Mouse (Mus musculus): Measurements from ENCODE around the gene Akr7a5.

Gene Akr7a5

DNA sequence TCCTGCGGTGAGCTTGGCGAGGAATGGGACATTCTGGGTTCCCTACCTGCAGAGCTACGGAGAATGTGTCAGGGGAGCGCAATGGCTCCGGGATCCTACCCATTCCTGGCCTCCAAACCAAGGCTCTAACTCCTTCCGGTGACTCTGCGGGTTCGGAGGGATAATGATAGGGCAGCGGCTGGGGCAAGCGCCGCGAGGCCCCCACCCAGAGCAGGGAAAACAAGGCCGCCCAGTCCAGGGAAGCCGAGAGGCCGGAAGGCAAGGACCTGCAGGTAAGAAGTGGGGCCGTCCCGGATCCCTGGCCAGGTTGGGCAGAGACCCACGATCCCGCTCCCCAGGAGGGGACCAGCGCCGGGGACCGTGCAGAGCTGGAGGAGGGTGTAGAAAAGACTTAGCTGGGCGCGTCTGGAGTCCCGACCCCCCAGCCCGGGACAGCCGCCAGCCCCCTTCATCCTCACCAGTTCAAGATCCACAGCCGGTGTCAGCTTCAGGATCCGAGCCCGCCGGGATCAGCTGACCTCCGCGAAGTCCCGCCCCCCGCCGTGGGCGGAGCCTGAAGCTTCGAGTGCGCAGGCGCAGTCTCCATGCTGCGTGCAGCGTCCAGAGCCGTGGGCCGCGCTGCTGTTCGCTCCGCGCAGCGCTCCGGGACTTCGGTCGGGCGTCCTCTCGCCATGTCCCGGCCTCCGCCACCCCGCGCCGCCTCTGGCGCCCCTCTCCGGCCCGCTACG, at the start of gene Akr7a5, which contains the start of gene Pqlc2:
Gene Akr7a5, plus strand, starts transcription at position 574 of the 728 bp plus-strand sequence.
Gene Pqlc2, minus strand, starts transcription at position 538 of the 728 bp plus-strand sequence.
- DNase-seq (ENCODE audit: low read depth), result peak; percentile 96

DNA sequence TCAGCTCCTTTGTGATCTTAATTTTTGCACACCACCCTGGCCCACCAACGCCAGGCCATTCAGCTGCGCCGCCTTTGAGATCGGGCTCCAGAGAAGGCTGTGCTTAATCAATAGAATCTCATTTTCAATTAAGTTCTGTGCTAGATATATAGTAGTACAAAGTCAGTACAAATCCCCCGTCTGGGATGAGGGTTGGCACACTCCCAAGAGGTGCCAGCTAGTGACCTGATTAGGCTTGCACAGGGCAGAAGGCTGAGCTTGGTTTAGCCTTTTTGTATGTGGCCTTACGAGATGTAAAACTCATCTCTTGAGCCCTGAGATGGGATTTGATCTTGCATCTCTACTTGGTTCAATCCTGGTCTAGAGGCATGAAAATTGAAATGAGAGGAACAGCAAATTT, 47.6 kb upstream of the Akr7a5 start:
- DNase-seq (ENCODE audit: low read depth), result no peak

DNA sequence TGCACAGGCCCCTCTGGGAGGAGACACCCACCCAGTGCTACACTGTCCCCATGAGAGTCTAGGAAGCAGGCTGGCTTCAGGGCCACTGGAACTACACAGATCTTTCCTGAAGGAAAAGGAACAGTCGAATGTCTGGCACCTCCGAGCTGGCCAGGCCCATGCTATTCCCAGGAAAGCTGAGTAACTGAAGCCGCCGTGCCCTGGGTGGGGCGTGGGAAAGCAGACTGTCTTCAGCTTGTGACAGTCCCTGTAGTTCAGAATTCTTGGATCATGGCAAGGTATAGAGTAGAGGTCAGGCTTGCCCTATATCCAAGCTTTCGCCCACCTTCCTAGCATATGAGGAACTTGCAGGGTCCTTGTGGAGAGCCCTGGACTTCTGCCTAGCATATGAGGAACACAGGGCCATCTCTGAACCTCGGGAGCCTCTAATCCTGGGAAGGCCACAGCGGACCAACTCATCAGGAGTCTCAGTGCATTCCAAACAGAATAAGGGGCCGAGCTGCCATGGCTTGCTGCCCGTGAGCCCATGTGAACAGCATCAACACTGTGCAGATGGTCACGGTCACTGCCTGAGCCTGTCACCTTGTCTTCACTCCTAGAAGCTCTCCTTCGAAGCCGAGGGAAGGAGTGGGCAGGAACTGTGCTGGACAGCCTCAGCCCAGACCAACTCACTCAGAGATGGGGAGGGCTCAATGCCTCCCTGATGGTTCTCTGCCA, 44.6 kb upstream of the Akr7a5 start:
- no peak for DNase-seq (ENCODE audit: low read depth)

DNA sequence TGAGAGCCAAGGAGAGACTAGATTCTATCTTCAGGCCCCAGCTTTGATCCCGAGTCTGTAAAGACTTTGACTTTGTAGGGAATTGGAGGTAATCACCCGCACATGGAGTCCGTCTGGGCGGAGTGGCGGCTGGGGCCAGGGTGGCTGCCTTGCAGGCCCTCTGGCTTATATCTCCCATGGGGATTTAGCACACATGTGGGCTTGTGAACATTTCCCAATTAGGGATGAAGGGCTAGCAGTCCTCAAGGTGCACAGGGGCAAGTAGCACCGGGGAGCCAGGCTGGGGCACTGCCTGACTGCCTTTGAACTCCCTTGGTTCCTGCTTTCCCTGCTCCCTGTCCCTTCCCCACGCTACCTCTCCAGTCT, 44.1 kb upstream of the Akr7a5 start:
- DNase-seq (ENCODE audit: low read depth), result no peak

DNA sequence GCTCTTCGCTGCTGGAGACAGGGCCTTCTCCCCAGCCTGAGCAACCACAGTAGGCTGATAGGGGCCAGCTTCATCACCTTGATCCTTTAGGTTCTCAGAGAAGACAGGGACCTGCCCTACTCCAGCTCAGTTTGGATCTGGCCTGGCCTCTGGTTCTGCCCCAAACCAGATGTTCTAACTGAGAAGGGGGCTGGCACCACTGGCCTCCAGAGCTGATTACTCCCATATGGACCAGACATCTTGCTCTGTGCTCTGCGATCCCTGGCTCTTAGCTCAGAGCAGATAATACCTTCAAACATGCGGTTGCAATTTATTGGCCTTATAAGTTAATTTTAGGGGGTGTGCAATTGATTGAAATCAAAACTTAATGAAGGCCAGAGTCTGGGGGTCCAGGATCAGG, 43.2 kb upstream of the Akr7a5 start:
- DNase-seq (ENCODE audit: low read depth), result peak; percentile 48

DNA sequence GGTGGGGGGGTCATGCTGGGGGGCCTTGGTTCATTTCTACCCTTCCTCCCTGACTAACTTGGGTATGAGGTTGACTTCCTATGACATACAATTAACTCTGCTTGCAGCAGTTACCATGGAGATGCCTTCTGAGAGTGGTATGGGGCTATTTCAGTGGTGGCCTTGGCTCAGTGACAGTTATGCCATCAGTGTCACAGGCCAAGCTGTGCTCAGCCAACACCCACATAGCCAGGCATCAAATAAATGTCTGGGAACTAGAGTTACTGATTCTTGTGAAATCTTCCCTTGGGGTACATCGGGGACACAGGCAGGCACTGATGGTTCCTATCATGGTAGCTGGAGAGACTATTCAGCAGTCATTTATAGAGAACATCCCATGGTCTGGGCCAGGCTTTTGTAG, 42.3 kb upstream of the Akr7a5 start:
- DNase-seq (ENCODE audit: low read depth), result no peak

DNA sequence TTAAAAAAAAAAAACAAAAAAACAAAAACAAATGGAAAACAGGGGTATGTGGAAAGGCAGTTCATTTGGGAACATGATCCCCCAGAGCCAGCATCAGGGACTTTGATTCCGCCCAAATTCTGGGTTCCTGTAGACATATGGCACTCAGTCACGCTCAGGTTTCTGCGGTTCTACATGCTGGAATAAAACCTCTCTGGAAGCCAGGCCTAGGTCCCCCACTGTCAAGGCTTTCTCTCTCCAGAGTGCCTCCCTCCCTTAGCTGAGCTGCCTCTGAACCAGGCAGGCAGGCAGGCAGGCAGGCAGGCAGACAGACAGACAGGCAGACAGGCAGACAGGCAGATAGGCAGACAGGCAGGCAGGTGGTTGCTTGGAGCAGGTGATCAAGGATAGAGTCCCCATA, 40.4 kb upstream of the Akr7a5 start:
- no peak for DNase-seq (ENCODE audit: low read depth)

DNA sequence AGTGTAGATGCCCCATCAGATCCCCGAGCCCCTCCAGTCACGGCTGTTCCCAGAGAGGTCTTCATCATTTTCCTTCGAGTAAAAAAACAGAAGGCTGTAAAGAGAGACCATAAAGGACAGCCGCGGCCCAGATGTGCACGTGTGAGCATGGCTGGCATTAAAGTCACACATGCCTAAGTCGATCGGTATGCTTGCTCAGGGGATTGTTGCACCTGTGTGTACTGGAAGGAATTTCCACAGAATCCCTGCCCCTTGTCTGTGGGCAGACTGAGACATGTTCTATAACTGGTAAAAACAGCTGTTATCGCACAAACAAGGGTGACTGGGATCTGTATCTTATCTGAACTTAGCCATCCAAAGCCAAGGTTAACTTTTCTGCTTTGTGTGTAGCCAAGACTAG, 39.0 kb upstream of the Akr7a5 start:
- DNase-seq (ENCODE audit: low read depth), result no peak

DNA sequence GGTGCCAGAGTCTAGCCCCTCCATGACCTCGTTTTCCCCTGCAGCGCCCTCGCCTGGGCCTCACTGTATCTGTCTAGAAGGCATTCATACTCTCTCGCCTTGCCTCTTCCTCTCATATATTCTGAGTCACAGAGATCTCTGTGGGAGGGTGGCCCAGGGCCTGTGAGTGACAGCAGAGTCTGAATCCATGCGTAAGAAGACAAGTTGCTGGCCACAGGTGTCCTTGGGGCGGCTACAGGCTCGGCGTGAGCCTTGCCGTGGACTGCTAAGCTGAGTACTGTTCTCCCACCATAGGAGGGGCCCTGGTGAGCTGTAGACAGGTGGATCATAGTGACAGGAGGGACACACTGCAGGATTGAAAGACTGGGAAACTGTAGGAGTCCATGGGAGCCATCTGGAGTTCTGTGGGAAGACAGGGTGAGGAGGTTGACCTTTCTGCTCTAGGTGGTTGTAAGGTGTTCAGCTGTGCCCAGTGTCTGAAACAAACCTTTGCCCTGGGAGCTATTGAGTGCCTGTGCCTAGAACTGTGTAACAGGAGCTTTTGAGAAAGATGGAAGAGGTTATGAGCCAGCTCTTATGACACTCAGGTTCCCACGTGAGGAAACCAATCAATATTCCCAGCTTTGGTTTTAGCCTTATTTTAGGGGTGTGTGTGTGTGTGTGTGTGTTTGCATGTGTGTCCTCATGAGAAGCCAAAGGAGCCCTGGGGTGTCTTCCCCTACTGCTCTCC, 37.4 kb upstream of the Akr7a5 start:
- no peak for DNase-seq (ENCODE audit: low read depth)

DNA sequence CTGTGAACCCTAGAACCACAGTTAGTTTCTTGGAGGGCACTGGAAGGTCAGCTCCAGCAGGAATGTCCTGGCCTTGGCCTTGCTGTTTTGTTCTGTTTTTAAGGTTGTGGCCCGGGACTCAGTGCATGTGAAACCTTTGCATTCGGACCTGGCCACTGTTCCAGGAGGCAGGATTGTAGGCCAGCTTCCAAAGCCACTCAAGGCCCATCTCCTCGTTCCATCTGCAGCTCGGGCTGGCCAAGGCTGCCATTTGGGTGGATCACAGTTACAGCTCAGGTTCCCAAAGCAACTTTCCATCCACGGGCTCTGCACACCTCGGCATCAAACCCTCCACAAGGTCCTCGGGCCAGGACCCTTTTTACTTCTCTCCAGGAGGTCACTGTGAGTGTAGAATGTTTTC, 36.0 kb upstream of the Akr7a5 start:
- no peak for DNase-seq (ENCODE audit: low read depth)

DNA sequence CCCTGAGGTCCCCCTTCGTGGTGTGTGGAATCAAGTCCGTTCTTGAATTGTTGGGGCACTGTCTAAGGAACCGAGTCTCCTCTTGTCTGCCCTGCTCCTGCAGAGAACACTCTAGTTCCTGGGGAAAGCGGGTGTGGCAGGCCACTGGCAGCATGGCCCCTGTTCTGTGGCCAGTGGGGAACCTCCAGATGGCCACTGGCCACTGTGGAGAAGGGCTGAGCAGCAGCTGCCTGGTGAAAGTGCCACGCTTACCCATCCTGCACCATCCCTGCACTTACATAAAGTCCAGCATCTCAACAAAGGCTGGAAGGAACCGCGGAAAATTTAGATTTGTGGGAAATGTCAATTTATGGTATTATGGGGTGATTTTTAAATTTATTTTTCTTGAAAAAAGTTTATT, 34.1 kb upstream of the Akr7a5 start:
- DNase-seq (ENCODE audit: low read depth), result no peak

DNA sequence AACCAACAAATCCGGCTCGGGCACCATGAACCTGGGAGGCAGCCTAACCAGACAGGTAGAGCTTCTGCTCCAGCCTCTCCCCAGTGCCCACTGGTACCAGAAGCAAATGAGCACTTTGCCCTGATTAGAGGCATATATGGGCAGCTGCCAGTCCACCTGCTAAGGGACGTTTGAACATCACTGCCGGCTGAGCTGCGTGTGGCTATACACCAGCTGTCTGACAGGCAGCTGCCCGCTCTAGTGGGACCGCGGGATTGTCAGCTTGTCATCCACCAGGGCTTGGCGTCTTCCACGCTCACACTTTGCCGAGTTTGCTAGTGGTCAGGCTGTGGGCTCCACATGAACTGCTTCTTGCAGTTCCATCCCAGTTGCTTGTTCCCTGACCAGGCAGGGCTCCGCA, 30.0 kb upstream of the Akr7a5 start:
- no peak for DNase-seq (ENCODE audit: low read depth)

DNA sequence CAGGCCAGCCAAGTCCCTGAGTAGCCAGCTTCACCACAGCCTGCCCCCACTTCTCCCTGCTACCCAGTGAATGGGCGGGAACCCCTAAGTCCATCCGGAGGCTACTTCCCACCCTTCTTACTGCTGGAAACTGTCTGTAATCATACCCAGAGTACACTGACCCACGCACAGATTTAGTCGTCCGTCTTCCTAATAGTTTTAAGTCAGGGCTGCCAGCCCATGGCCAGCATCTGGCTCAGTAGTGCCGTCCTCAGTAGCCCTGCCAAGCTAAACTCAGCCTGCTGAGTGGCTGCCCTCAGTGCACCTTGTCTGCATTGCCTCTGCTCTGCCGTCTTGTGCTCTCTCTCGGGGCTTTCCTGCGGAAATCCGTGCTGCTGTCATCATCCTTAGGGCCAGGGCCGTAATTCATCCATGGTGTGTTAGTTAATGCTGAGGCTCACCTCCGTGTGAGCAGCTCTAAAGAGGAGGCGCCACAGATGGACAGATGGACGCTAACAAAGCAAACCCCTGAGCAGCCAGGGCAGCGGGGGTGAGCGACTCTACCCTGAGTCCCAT, 28.7 kb upstream of the Akr7a5 start:
- DNase-seq (ENCODE audit: low read depth), result no peak

DNA sequence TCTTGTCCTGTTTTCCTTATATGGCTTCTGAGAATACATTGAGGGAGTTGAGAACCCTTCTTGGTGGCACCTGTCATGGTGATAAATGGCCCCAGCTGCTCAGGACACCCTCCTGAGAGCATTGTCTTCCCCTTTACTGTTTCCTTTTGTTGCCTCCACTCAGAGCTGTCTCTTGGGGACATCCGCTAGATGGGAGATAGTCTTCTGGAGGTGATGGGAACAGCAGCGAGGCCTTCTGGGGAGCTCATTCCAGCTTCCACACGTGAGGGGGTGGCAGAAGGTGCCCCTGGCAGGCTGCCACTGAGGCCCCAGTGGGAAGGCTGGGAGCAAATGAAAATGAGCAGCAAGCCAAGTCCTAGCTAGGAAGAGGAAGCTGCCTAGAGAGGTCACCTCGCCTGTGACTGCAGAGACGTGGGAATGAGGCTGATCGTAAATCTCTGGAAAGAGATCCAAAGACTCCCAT, 27.6 kb upstream of the Akr7a5 start:
- DNase-seq (ENCODE audit: low read depth), result no peak

DNA sequence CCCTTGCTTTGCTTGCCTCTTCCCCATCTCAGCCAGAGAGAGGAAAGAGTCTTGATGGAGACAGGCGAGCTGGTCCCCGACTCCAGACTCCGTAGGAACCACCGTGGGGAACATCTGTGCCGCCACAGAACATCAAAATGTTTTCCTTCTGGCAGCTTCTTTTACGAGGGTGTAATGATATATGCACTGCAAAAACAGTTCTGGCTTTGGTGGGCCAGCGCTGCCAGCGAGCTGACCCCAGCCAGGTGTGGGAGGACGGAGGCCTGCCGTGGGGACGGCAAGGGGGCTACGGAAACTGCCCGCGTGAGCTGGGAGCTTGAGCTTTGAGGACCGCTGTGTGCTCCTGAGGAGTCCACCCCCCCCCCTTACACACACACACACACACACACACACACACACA, 25.7 kb upstream of the Akr7a5 start:
- DNase-seq (ENCODE audit: low read depth), result no peak

DNA sequence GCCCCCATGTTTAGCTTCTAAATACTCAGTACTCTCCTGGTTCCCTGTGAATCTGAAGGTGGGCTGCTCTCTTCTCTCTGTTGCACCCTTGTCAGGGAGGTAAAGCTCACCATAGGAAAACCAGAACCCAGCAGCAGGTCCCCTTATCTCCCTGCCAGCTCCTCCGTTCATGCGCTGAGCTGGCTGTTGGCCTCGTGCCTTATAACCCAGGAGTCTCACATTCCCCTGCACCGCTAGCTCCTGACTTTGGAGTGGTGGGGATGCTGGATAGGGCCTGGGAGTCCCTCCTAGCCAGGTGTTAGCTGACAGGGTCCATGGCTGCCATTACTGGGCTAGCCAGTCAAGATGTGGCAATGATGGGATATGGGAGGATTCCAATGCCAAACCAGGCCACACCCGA, 24.3 kb upstream of the Akr7a5 start:
- no peak for DNase-seq (ENCODE audit: low read depth)

DNA sequence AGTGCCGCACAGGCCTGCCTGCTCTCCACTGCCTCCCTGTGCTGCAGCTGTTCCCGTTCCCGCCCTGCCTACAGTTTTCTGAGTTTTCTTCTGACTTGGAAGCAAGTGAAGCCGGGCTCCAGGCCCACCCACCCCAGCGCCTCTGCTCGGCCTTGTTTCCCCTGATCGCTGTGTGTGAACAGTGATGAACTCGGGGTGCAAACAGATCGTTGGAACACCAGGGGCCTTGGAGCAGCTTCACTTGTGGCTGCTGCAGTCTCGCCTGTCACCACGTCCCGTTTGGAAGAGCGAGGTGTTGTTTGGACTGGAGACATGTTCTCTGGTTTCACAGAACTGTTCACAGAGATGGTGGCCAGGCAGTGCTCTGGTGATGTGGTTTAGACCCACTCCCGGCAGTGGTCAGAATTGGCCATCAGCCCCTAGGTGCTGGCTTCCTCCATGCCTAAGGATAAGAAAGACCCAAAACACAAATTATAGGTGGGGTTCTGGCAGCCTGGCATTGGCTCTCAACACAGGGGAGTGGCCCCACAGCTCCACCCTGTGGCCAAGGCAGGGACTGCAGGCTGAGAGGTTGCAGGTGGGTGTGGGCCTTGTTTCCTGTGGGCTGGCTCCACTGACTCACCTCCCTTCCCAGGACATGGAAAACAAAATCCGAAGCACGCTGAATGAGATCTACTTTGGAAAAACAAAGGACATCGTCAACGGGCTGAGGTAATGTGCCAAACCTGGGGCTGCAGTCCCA, 23.3 kb upstream of the Akr7a5 start:
- DNase-seq (ENCODE audit: low read depth), result peak; percentile 89

DNA sequence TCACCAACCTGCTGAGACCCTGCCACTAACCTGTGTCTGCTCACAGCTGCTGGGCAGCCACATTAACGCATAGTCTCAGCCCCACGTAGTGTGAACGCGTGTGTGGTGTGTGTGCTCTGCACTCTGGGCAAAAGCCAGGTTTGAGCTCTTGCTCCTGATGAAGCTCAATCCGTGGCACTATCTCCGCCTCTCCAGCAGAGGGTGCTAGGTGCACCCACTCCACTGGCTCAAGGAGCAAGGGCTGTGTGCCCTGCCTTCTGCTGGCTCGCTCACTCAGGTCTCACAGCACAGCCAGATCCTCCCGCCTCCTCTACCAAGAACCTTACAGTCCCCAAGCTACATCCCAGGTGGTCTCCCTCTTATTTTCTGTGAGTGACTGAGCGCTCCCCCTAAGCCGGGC, 21.5 kb upstream of the Akr7a5 start:
- peak; percentile 74 for DNase-seq (ENCODE audit: low read depth)

DNA sequence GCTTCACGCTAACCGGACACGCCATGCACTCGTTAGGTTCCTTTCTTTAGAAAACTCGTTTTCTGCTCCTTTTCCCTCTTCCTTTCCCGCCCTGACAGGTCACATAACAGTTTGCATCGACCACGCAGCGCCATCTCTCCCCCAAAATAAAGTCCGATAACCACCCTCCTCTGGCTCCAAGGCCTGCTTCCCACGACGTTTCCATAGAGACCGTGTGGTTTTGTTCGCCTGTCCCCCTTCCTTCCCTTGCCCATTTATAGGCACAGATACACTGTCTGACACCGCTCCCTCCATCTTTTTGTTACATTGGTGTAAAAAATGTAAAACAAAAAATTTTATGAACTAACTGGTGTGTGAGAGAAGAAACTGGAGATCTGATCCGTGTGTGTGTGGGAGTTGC, 19.4 kb upstream of the Akr7a5 start:
- no peak for DNase-seq (ENCODE audit: low read depth)

DNA sequence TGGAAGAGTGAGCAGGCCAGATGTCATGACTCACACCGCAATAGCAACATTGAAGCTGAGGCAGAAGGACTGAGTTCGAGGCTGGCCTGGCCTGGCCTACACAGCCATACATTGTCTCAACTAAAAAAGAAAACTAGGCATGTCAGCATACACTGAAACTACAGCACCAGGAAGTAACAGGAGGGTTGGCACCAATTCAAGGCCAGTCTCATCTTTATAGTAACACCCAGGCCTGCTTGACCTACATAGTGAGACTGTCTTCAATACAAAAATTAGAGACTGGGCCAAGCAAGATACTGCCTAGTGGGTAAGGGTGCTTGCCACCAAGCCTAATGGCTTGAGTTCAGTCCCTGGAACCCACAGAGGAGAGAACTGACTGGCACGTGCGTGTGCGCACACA, 18.5 kb upstream of the Akr7a5 start:
- DNase-seq (ENCODE audit: low read depth), result no peak

DNA sequence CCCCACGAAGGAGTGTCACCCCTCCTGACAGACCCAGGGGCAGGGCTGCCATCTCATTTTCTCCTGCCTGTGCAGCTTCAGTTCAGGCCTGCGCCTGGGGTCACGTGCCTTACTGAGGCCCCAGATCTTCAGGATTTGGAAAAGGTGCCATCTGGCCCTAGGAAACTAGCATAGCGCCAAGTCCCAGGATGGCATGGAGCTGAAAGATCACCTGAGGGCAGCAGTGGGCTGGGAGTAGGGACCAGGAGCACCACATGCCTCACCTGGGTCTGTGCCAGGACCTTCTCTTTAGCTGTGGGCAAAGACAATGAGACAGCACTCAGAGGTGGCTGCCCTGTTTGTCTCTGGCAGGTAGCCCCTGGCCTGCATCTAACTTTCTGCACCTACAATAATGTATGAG, 13.0 kb upstream of the Akr7a5 start:
- no peak for DNase-seq (ENCODE audit: low read depth)
